Mouse (Mus musculus) liver, adult 2 months (tissue): ENCODE measurements around the gene Raly. TPM values are rescaled to one million over a fixed set of nuclear protein-coding genes. Genes with fewer than 3 reads are reported as not detected.

Experiments
- DNase-seq: peaks from one replicate; pipeline ENCODE4 v3.0.0-alpha.2; 2011; ENCODE audit warnings: low read depth, low spot score; ENCODE audit errors: extremely low read depth
- H3K27ac ChIP-seq: fragments of 200-500 bp; replicated peaks from 2 replicates; pipeline ENCODE4 v1.5.1; 2012; ENCODE audit warnings: low read depth, mild to moderate bottlenecking, control low read depth, inconsistent platforms, low read length; ENCODE audit not compliant: insufficient read depth
- H3K27me3 ChIP-seq: fragments of 200-500 bp; 2 replicates; pipeline ENCODE4 v1.6.1; 2012; ENCODE audit warnings: mild to moderate bottlenecking, moderate library complexity, low read length, inconsistent platforms; ENCODE audit not compliant: control insufficient read depth, insufficient read depth
- H3K36me3 ChIP-seq: fragments of 200-500 bp; 2 replicates; pipeline ENCODE4 v1.6.1; 2012; ENCODE audit warnings: low read length, inconsistent platforms; ENCODE audit not compliant: control insufficient read depth, insufficient read depth
- H3K4me1 ChIP-seq: fragments of 200-500 bp; 2 replicates; pipeline ENCODE4 v1.6.1; 2011; ENCODE audit warnings: low read length; ENCODE audit not compliant: control insufficient read depth, insufficient read depth
- H3K4me3 ChIP-seq: fragments of 200-500 bp; 2 replicates; pipeline ENCODE4 v1.5.1; 2011; ENCODE audit warnings: low read depth, mild to moderate bottlenecking, control low read depth, low read length, moderate library complexity; ENCODE audit not compliant: insufficient read depth
- H3K79me2 ChIP-seq: fragments of 200-500 bp; 2 replicates; pipeline ENCODE4 v1.6.1; 2012; ENCODE audit warnings: inconsistent platforms, mild to moderate bottlenecking, low read length, moderate library complexity; ENCODE audit not compliant: control insufficient read depth, insufficient read depth
- H3K9ac ChIP-seq: fragments of 200-500 bp; 2 replicates; pipeline ENCODE4 v1.6.1; 2012; ENCODE audit warnings: low read depth, mild to moderate bottlenecking, control low read depth, inconsistent platforms, low read length
- CTCF ChIP-seq: fragments of 200-500 bp; IDR thresholded peaks from 2 replicates; pipeline ENCODE4 v1.5.1; 2011; ENCODE audit warnings: low read depth, low read length, control low read depth
- POLR2A ChIP-seq: fragments of 200-500 bp; IDR thresholded peaks from 2 replicates; pipeline ENCODE4 v1.6.1; 2011; ENCODE audit warnings: low read length, control low read depth; ENCODE audit not compliant: insufficient read depth; ENCODE audit errors: extremely low read depth
- WGBS: fragments of 180-500 bp; shearing (Covaris S2); methylation state at CpG from one replicate; pipeline ENCODE4 v1.1.7; 2018; 5-methylcytosine and 5-hydroxymethylcytosine counted together
- polyA plus RNA-seq: library from polyadenylated mRNA; depleted of rRNA; stranded (reverse); fragments of >200 nt; gene quantifications from 2 replicates; pipeline ENCODE4 v1.2.3, GENCODE M21; 2012
- total RNA-seq: library from RNA; depleted of rRNA; stranded (reverse); fragments of >200 nt; gene quantifications from 2 replicates; pipeline ENCODE4 v1.2.3, GENCODE M21; 2014

Gene Raly
- total and polyA plus RNA-seq, 2 experiments: 57.6 to 79.0 TPM

- no peak overlapping the region for H3K27ac ChIP-seq
- no peak overlapping the region for H3K9ac ChIP-seq
- H3K36me3 ChIP-seq: no peaks in the 10 kb centered on the region
- no peaks in the 10 kb centered on the region; the same call in 1 of the 2 replicates for H3K4me1 ChIP-seq
- H3K4me3 ChIP-seq: no peak overlapping the region
- TF ChIP-seq CTCF: no peak
- no peak for TF ChIP-seq POLR2A
- H3K27me3 ChIP-seq: no peaks in the 10 kb centered on the region
- H3K79me2 ChIP-seq: peaks cover 39% of the 10 kb centered on the region; the same call in 1 of the 2 replicates
- 95% methylated on average over 6 of the region's 6 CpGs for WGBS
- no peak for DNase-seq
These were observed 43.4 kb downstream of the Raly start for GRCm38 (mm10) chr2:154834149-154834865.

DNA sequence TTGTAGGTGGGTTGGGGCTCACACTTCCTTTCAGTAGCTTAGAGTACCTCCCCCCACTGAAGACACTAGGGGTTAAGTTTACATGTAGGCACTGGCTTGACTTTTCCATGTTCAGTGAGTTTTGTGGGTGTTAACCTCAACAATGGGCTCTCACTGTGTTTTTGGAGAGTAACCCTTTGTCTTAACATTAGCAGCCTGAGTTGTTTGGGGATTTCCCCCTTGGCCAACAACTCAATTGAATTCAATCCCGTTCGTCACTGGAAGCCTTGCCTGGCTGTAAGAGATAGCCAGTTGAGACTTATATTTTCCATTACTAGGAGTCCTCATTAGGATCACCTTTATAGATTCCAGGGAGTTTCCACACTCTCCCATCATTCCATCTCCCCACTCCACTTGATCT lies 45.6 kb downstream of the Raly start:
- Histone ChIP-seq H3K27me3 (no peaks in the 10 kb centered on the region), H3K27ac (no peak overlapping the region), H3K79me2 (peaks cover 27% of the 10 kb centered on the region; the same call in 1 of the 2 replicates), H3K4me1 (no peaks in the 10 kb centered on the region; the same call in 1 of the 2 replicates), H3K9ac (no peak overlapping the region), H3K4me3 (no peak overlapping the region), H3K36me3 (no peaks in the 10 kb centered on the region)
- no peak for DNase-seq
- TF ChIP-seq POLR2A: no peak
- TF ChIP-seq CTCF: no peak
- 78% methylated on average over 2 of the region's 2 CpGs for WGBS

DNA sequence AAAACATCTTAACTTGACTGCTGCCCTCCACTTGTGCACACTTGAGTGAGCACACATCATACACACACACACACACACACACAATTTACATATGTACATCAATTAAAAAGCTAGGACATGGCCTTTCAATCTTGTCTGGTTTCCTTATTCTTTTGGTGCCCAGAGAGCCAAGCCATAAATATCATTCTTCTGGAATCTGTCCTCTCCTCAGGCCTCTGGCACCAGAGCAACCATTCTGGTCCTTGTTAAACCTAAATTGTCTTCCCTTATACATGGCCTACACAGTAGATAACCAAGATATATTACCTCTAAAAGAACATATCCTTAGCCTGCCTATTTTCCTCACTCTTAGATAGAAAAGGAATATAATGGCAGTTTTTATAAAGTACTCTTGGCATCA lies 57.2 kb downstream of the Raly start:
- Histone ChIP-seq H3K4me3 (no peak overlapping the region), H3K27ac (no peak overlapping the region), H3K27me3 (no peaks in the 10 kb centered on the region), H3K79me2 (peaks cover 7% of the 10 kb centered on the region; the same call in 1 of the 2 replicates), H3K36me3 (no peaks in the 10 kb centered on the region; the same call in 1 of the 2 replicates), H3K4me1 (peaks cover 3% of the 10 kb centered on the region; the same call in 1 of the 2 replicates), H3K9ac (no peak overlapping the region)
- DNase-seq: no peak
- no peak for TF ChIP-seq POLR2A
- TF ChIP-seq CTCF: no peak

DNA sequence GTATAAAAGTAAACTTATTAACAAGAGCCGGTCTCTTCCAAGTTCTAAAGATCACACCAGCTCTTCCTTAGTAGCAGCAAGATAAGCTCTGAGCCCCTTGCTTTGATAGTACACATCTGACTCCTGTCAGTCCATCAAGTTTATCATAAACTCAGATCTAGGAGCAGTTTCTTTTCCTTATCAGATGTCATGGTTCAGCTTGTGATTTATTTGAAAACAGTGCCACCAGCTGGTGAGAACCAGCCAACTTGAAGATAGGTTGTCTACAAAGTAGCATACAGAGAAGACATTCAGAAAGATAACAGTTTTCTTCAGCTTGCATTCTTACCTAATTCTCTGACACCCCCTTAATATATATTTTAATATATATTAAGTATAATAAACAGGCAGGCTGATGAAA lies 64.5 kb downstream of the Raly start:
- TF ChIP-seq CTCF (peak; percentile 27; the same call in 1 of the 2 replicates), POLR2A (no peak)
- no peaks in the 10 kb centered on the region for H3K27me3 ChIP-seq
- no peak overlapping the region for H3K4me3 ChIP-seq
- H3K27ac ChIP-seq: no peak overlapping the region
- H3K9ac ChIP-seq: no peak overlapping the region
- H3K4me1 ChIP-seq: peaks cover 3% of the 10 kb centered on the region; the same call in 1 of the 2 replicates
- peaks cover 5% of the 10 kb centered on the region; the same call in 1 of the 2 replicates for H3K79me2 ChIP-seq
- peak; percentile 62 for DNase-seq
- WGBS: 81% methylated on average over 1 of the region's 1 CpGs
- H3K36me3 ChIP-seq: peaks cover 15% of the 10 kb centered on the region

DNA sequence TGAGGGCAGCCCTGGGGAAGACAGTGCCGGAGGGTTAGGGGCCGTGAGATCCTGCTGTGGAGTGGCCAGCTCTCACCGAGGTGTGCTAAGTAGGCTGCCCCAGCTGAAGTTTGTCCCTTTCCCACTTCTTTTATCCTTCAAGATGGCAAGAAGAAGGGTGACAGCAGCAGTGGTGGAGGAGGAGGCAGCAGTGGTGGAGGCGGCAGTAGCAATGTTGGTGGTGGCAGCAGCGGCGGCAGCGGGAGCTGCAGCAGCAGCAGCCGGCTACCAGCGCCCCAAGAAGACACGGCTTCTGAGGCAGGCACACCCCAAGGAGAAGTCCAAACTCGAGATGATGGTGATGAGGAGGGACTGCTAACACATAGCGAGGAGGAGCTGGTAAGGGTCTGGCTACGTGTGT lies 72.8 kb downstream of the Raly start:
- DNase-seq: no peak
- 93% methylated on average over 13 of the region's 13 CpGs for WGBS
- no peak overlapping the region for H3K9ac ChIP-seq
- no peaks in the 10 kb centered on the region for H3K27me3 ChIP-seq
- peaks cover 2% of the 10 kb centered on the region; the same call in 1 of the 2 replicates for H3K4me1 ChIP-seq
- no peak overlapping the region for H3K27ac ChIP-seq
- no peak for TF ChIP-seq POLR2A
- no peak overlapping the region for H3K4me3 ChIP-seq
- peaks cover 53% of the 10 kb centered on the region for H3K36me3 ChIP-seq
- H3K79me2 ChIP-seq: no peaks in the 10 kb centered on the region

GRCm38 (mm10) chr2:154865696-154866095 lies 74.8 kb downstream of the Raly start:
- WGBS: 83% methylated on average over 3 of the region's 3 CpGs
- DNase-seq: no peak
- no peak for TF ChIP-seq POLR2A
- no peak for TF ChIP-seq CTCF
- Histone ChIP-seq H3K4me3 (no peak overlapping the region), H3K79me2 (no peaks in the 10 kb centered on the region), H3K4me1 (peaks cover 2% of the 10 kb centered on the region; the same call in 1 of the 2 replicates), H3K36me3 (peaks cover 64% of the 10 kb centered on the region), H3K9ac (no peak overlapping the region), H3K27ac (no peak overlapping the region), H3K27me3 (no peaks in the 10 kb centered on the region)
